Comparison of ENCODE assay signal across 13 mouse cellular contexts in the genomic region with DNA sequence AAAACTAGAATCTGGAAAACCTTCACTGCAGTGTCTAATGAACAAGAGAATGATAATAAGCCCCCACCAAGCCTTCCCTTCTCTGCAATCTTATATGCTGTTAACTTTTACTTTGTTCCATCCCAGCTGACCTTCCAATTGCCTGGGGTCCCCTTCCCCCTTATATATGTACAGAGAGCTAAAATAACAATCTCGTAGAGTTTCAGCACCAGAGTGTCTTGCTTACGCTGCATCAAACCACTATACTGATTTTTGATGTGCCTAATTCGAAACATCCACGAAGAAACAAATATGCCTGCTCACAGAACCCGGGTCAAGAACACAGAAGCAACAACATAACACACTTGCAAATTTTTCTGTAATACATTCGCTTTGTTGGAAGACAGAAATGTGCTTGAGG. TPM values are rescaled to one million over a fixed set of nuclear protein-coding genes. Genes with fewer than 3 reads are reported as not detected.
DNase-seq lines count a peak whose midpoint lies in the region; ATAC-seq and TF ChIP-seq lines count a peak whose summit lies in the region.
"Had no signal": no experiment of that assay in that cellular context is flagged by ENCODE, and none has a peak within 500 bp of the region (broad histone marks: within the 10 kb centered on the region; RNA-seq: fewer than 3 reads in every experiment).

No protein-coding gene starts in this region.

- intact Hi-C loops in heart, postnatal 10 days (cut with DNase I), result no loop called here

- H3K27me3 ChIP-seq in heart, embryonic 12.5 days (replicated peaks), result peaks cover 8% of the 10 kb centered on the region; the same call in 1 of the 2 replicates
- peaks cover 13% of the 10 kb centered on the region; the same call in 1 of the 2 replicates for H3K27me3 ChIP-seq in lung, embryonic 14.5 days (ENCODE audit: insufficient read depth, low read length)
- H3K27me3 ChIP-seq in hindbrain, embryonic 15.5 days, result no peaks in the 10 kb centered on the region
- no peaks in the 10 kb centered on the region for H3K27me3 ChIP-seq in neural tube, embryonic 14.5 days (ENCODE audit: control insufficient read depth, insufficient read depth, low read length)

- DNase-seq in heart, postnatal 10 days, result no peak
- no peak for DNase-seq in lung, embryonic 14.5 days
- no peak for DNase-seq in lung, postnatal 14 days
- no peak for DNase-seq in ovary, adult 18-20 months (ENCODE audit: low spot score)
- DNase-seq in right cerebral cortex, postnatal 4 days, result no peak
- DNase-seq: cerebellum, adult 9-11 months; liver, embryonic 13.5 days; thymus, adult 2 months had no signal

- no peaks in the 10 kb centered on the region for H3K36me3 ChIP-seq in heart, embryonic 12.5 days
- H3K36me3 ChIP-seq in lung, embryonic 14.5 days (ENCODE audit: insufficient read depth), result no peaks in the 10 kb centered on the region
- H3K36me3 ChIP-seq in hindbrain, embryonic 15.5 days, result no peaks in the 10 kb centered on the region
- H3K36me3 ChIP-seq in neural tube, embryonic 14.5 days (ENCODE audit: control insufficient read depth, insufficient read depth, low read length), result no peaks in the 10 kb centered on the region
- H3K36me3 ChIP-seq: heart, embryonic 10.5 days; liver, embryonic 13.5 days had no signal

- H3K4me3 ChIP-seq in heart, embryonic 12.5 days, result peak overlapping the region; percentile 95
- H3K4me3 ChIP-seq in lung, embryonic 14.5 days (ENCODE audit: low read depth, low read length), result no peak overlapping the region
- H3K4me3 ChIP-seq in hindbrain, embryonic 15.5 days, result peak overlapping the region; percentile 89
- peak overlapping the region; percentile 74 for H3K4me3 ChIP-seq in neural tube, embryonic 14.5 days (ENCODE audit: low read depth, low read length)

- no peak overlapping the region for H3K9ac ChIP-seq in heart, embryonic 12.5 days
- no peak overlapping the region for H3K9ac ChIP-seq in lung, embryonic 14.5 days
- peak overlapping the region; percentile 77; the same call in 1 of the 2 replicates for H3K9ac ChIP-seq in hindbrain, embryonic 15.5 days
- H3K9ac ChIP-seq in neural tube, embryonic 14.5 days (replicated peaks; ENCODE audit: low read depth, low read length), result no peak overlapping the region; the same call in 1 of the 2 replicates

- H3K27ac ChIP-seq in heart, embryonic 12.5 days (ENCODE audit: poor library complexity, severe bottlenecking), result no peak overlapping the region
- H3K27ac ChIP-seq in lung, embryonic 14.5 days (ENCODE audit: low read depth), result no peak overlapping the region
- H3K27ac ChIP-seq in hindbrain, embryonic 15.5 days (replicated peaks), result no peak overlapping the region
- H3K27ac ChIP-seq in neural tube, embryonic 14.5 days (ENCODE audit: low read depth, low read length), result no peak overlapping the region
- H3K27ac ChIP-seq: heart, embryonic 10.5 days; liver, embryonic 13.5 days had no signal

- H3K4me2 ChIP-seq in heart, embryonic 12.5 days, result peak overlapping the region; percentile 92
- peak overlapping the region; percentile 77; the same call in 1 of the 2 replicates for H3K4me2 ChIP-seq in lung, embryonic 14.5 days
- peak overlapping the region; percentile 66 for H3K4me2 ChIP-seq in hindbrain, embryonic 15.5 days
- H3K4me2 ChIP-seq in neural tube, embryonic 14.5 days (ENCODE audit: low read depth, low read length), result peak overlapping the region; percentile 45

- no peaks in the 10 kb centered on the region for H3K9me3 ChIP-seq in heart, embryonic 12.5 days (replicated peaks)
- H3K9me3 ChIP-seq in lung, embryonic 14.5 days (ENCODE audit: low read depth, low read length), result no peaks in the 10 kb centered on the region
- no peaks in the 10 kb centered on the region for H3K9me3 ChIP-seq in hindbrain, embryonic 15.5 days
- H3K9me3 ChIP-seq in neural tube, embryonic 14.5 days (ENCODE audit: control insufficient read depth, low read length), result no peaks in the 10 kb centered on the region
- H3K9me3 ChIP-seq: heart, embryonic 10.5 days; liver, embryonic 13.5 days had no signal

- no peak for ATAC-seq in heart, embryonic 12.5 days (ENCODE audit: insufficient number of reproducible peaks, low FRiP score)
- ATAC-seq in lung, embryonic 14.5 days (ENCODE audit: insufficient read depth), result no peak
- no peak for ATAC-seq in hindbrain, embryonic 15.5 days (ENCODE audit: low FRiP score, low read depth)
- ATAC-seq in neural tube, embryonic 14.5 days (ENCODE audit: low read depth), result no peak
- ATAC-seq: Patski had no signal

- H3K4me1 ChIP-seq in heart, embryonic 12.5 days (replicated peaks), result no peaks in the 10 kb centered on the region
- H3K4me1 ChIP-seq in lung, embryonic 14.5 days (ENCODE audit: insufficient read depth), result no peaks in the 10 kb centered on the region
- H3K4me1 ChIP-seq in hindbrain, embryonic 15.5 days (replicated peaks), result peaks cover 19% of the 10 kb centered on the region
- peaks cover 9% of the 10 kb centered on the region; the same call in 1 of the 2 replicates for H3K4me1 ChIP-seq in neural tube, embryonic 14.5 days (ENCODE audit: control insufficient read depth, insufficient read depth, low read length)
- H3K4me1 ChIP-seq: heart, embryonic 10.5 days had no signal

- no peak for TF ChIP-seq CTCF in lung, embryonic 14.5 days (IDR thresholded peaks at IDR 0.05; ENCODE audit: low read depth)

- WGBS in heart, embryonic 12.5 days, result 78% methylated on average over 6 of the region's 6 CpGs
- WGBS in lung, embryonic 14.5 days, result 71% methylated on average over 6 of the region's 6 CpGs
- 45% methylated on average over 6 of the region's 6 CpGs for WGBS in hindbrain, embryonic 15.5 days
- 56% methylated on average over 6 of the region's 6 CpGs for WGBS in neural tube, embryonic 14.5 days

RNA-seq across cellular contexts. Expression of a gene that starts 1.6 kb away (rescaled TPM):
- polyA plus RNA-seq in heart, embryonic 12.5 days (2016; fragmentation: Nextera tagmentation; extraction: Ambion mirVana), result 5.4 and 5.5 TPM in 2 replicates
- 1 to 10 TPM; 2.9 to 3.9 TPM for total RNA-seq in heart, postnatal 10 days (2021)
- polyA plus RNA-seq in lung, embryonic 14.5 days (2014; fragmentation: Nextera tagmentation; extraction: Ambion mirVana), result 4.3 and 4.9 TPM in 2 replicates
- 19.3 and 23.9 TPM in 2 replicates for polyA plus RNA-seq in hindbrain, embryonic 15.5 days (2015; fragmentation: Nextera tagmentation; extraction: Ambion mirVana)
- 19.0 and 25.0 TPM in 2 replicates for polyA plus RNA-seq in neural tube, embryonic 14.5 days (2014; fragmentation: Nextera tagmentation; extraction: Ambion mirVana)

RNA-seq across cellular contexts. Expression of a gene that starts 20.7 kb away (rescaled TPM):
- 16.2 and 16.5 TPM in 2 replicates for polyA plus RNA-seq in heart, embryonic 12.5 days (2016; fragmentation: Nextera tagmentation; extraction: Ambion mirVana)
- total RNA-seq in heart, postnatal 10 days (2021), result 10 to 100 TPM in 1 of 2 experiments, 1 to 10 TPM in 1; 8.5 to 13.2 TPM
- polyA plus RNA-seq in lung, embryonic 14.5 days (2014; fragmentation: Nextera tagmentation; extraction: Ambion mirVana), result 36.6 and 37.2 TPM in 2 replicates
- polyA plus RNA-seq in hindbrain, embryonic 15.5 days (2015; fragmentation: Nextera tagmentation; extraction: Ambion mirVana), result 32.5 and 35.5 TPM in 2 replicates
- polyA plus RNA-seq in neural tube, embryonic 14.5 days (2014; fragmentation: Nextera tagmentation; extraction: Ambion mirVana), result 35.9 and 36.0 TPM in 2 replicates
